Mouse (Mus musculus) limb, embryonic 13.5 days (tissue): Measurements from ENCODE around the gene Wdfy2. TPM values are rescaled to one million over a fixed set of nuclear protein-coding genes. Genes with fewer than 3 reads are reported as not detected.

Source experiments
- ATAC-seq: fragments of 200-750 bp; cut with Nextera tagmentation; 2 replicates; pipeline ENCODE4 v1.8.0; 2017; ENCODE audit warnings: low read depth, moderate number of reproducible peaks, moderate TSS enrichment; ENCODE audit not compliant: low FRiP score
- H3K27ac ChIP-seq: fragments of 300-500 bp; sonication (generic); 2 replicates; pipeline ENCODE4 v1.5.1; 2015; ENCODE audit warnings: inconsistent platforms, mild to moderate bottlenecking, moderate library complexity
- H3K27me3 ChIP-seq: fragments of 300-500 bp; sonication (generic); 2 replicates; pipeline ENCODE4 v1.6.1; 2015; ENCODE audit warnings: mild to moderate bottlenecking, inconsistent platforms
- H3K36me3 ChIP-seq: fragments of 300-500 bp; sonication (generic); 2 replicates; pipeline ENCODE4 v1.6.1; 2015; ENCODE audit warnings: inconsistent platforms, mild to moderate bottlenecking, moderate library complexity
- H3K4me1 ChIP-seq: fragments of 300-500 bp; sonication (generic); 2 replicates; pipeline ENCODE4 v1.6.1; 2015; ENCODE audit warnings: inconsistent platforms
- H3K4me2 ChIP-seq: fragments of 300-500 bp; sonication (generic); replicated peaks from 2 replicates; pipeline ENCODE4 v1.6.1; 2015; ENCODE audit warnings: inconsistent platforms, mild to moderate bottlenecking, moderate library complexity
- H3K4me3 ChIP-seq: fragments of 300-500 bp; sonication (generic); 2 replicates; pipeline ENCODE4 v1.5.1; 2015; ENCODE audit warnings: moderate library complexity, mild to moderate bottlenecking, inconsistent platforms
- H3K9ac ChIP-seq: fragments of 300-500 bp; sonication (generic); 2 replicates; pipeline ENCODE4 v1.6.1; 2015; ENCODE audit warnings: mild to moderate bottlenecking, inconsistent platforms
- H3K9me3 ChIP-seq: fragments of 300-500 bp; sonication (generic); 2 replicates; pipeline ENCODE4 v1.6.1; 2016; ENCODE audit warnings: inconsistent platforms
- WGBS: fragments of 180-500 bp; shearing (Covaris S2); methylation state at CpG from one replicate; pipeline ENCODE4 v1.1.7; 2015; 5-methylcytosine and 5-hydroxymethylcytosine counted together
- polyA plus RNA-seq: library from polyadenylated mRNA; unstranded; fragments of >200 nt; fragmentation: Nextera tagmentation; extraction: Ambion mirVana; gene quantifications from 2 replicates; pipeline ENCODE4 v1.2.1, GENCODE M21; 2015

Wdfy2 gene
- polyA plus RNA-seq, 1 experiment from 2014 or later = 8.6 TPM

DNA sequence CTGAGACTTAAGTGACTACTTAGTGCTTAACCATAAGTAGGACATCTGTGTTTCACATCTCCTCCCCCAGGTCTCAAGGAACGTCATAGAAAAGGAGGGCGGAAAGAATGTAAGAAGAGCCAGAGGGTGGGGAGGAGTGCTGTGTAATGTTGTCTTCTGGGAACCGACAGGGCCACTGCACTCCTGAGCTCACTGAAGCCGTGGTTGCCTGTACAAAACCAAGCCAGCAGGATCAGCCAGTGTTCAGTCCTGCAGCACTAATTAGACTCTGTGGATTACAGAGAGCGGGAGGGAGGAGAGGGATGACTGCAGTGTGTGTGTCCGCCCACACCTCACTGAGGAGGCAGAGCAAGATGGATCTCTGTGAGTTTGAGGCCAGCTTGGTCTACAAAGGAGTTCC lies 13.5 kb downstream of the Wdfy2 start:
- Histone ChIP-seq H3K4me2 (no peak overlapping the region), H3K9me3 (peaks cover 10% of the 10 kb centered on the region; the same call in 1 of the 2 replicates), H3K36me3 (peaks cover 14% of the 10 kb centered on the region; the same call in 1 of the 2 replicates), H3K27ac (no peak overlapping the region), H3K27me3 (no peaks in the 10 kb centered on the region), H3K4me1 (peaks cover 23% of the 10 kb centered on the region; the same call in 1 of the 2 replicates), H3K9ac (no peak overlapping the region), H3K4me3 (no peak overlapping the region)
- 0 out of 2 replicates have a peak, but pooled peaks have one; percentile 15 for ATAC-seq
- 42% methylated on average over 6 of the region's 6 CpGs for WGBS

GRCm38 (mm10) chr14:62852840-62853239 lies 15.4 kb downstream of the Wdfy2 start:
- H3K9ac ChIP-seq = no peak overlapping the region
- H3K9me3 ChIP-seq = peaks cover 10% of the 10 kb centered on the region; the same call in 1 of the 2 replicates
- peaks cover 22% of the 10 kb centered on the region; the same call in 1 of the 2 replicates for H3K4me1 ChIP-seq
- H3K4me2 ChIP-seq = no peak overlapping the region
- no peak for ATAC-seq
- H3K36me3 ChIP-seq = peaks cover 14% of the 10 kb centered on the region; the same call in 1 of the 2 replicates
- WGBS = 73% methylated on average over 3 of the region's 3 CpGs
- no peaks in the 10 kb centered on the region for H3K27me3 ChIP-seq
- H3K4me3 ChIP-seq = no peak overlapping the region
- no peak overlapping the region for H3K27ac ChIP-seq

DNA sequence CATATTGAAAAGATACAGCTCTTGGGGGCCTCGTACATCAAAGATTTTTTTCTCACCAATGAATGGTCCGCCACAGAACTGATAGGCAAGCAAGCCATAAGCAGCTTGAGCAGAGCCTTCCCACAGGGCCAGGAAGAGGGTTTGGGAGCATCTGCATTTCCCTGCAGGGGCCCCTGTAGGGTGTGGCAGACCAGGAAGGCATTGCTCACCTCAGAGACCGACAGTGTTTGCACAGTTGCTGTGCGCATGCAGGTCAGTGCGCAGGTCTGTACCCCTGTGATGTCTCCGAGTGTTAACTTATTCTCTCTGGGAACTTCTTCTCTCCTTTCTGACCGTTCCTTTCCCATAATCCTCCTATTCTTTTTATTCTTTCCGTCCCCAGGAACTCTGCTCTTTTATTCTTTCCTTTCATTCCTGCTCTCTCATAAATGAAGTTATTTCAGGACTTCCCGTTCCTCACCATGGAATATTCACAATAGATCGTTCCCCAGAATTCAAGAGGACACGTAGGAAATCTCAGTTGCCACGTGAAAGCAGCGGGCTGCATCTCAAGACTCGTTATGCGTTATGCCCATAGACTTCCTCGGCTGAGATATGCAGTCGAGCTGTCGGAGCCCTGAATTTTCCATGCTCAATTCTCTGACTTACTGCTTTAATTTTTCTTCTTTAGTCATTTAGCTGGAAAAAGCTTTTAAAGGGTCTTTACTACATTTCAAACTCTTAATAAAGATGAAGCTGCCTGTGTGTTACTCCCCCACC lies 17.8 kb downstream of the Wdfy2 start:
- no peak overlapping the region for H3K9ac ChIP-seq
- no peak overlapping the region for H3K4me2 ChIP-seq
- 82% methylated on average over 18 of the region's 18 CpGs for WGBS
- H3K27me3 ChIP-seq = no peaks in the 10 kb centered on the region
- H3K9me3 ChIP-seq = no peaks in the 10 kb centered on the region; the same call in 1 of the 2 replicates
- H3K4me1 ChIP-seq = peaks cover 22% of the 10 kb centered on the region; the same call in 1 of the 2 replicates
- peaks cover 10% of the 10 kb centered on the region; the same call in 1 of the 2 replicates for H3K36me3 ChIP-seq
- no peak for ATAC-seq
- no peak overlapping the region for H3K4me3 ChIP-seq
- no peak overlapping the region for H3K27ac ChIP-seq

- H3K4me2 ChIP-seq = no peak overlapping the region
- no peaks in the 10 kb centered on the region; the same call in 1 of the 2 replicates for H3K9me3 ChIP-seq
- H3K9ac ChIP-seq = no peak overlapping the region
- 65% methylated on average over 3 of the region's 3 CpGs for WGBS
- H3K27me3 ChIP-seq = no peaks in the 10 kb centered on the region
- no peak overlapping the region for H3K27ac ChIP-seq
- no peak for ATAC-seq
- peaks cover 21% of the 10 kb centered on the region; the same call in 1 of the 2 replicates for H3K4me1 ChIP-seq
- H3K4me3 ChIP-seq = no peak overlapping the region
- peaks cover 10% of the 10 kb centered on the region; the same call in 1 of the 2 replicates for H3K36me3 ChIP-seq
Observed at GRCm38 (mm10) chr14:62855863-62856262, 18.4 kb downstream of the Wdfy2 start.

DNA sequence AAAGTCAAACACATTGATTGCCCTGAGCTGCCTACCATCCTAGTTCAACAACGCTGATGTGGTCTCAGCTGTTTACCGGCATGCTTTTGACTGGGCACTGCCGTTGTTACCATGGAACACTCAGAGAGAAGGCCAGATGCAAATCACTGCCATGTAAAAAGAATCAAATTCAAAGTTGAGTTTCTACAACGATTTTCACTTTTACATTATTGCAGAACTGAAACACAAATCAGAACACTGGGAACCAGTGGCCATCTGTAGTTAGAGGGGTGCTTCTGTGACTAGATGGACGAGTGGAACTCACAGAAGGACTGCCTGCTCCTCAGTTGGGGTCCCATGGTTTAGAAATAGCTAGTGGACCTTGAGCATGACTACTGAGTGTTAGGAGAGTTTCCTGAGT lies 19.0 kb downstream of the Wdfy2 start:
- no peaks in the 10 kb centered on the region for H3K27me3 ChIP-seq
- peaks cover 4% of the 10 kb centered on the region; the same call in 1 of the 2 replicates for H3K9me3 ChIP-seq
- peaks cover 13% of the 10 kb centered on the region for H3K36me3 ChIP-seq
- 86% methylated on average over 5 of the region's 5 CpGs for WGBS
- no peak for ATAC-seq
- H3K4me1 ChIP-seq = peaks cover 17% of the 10 kb centered on the region; the same call in 1 of the 2 replicates
- H3K4me3 ChIP-seq = no peak overlapping the region
- no peak overlapping the region for H3K9ac ChIP-seq
- no peak overlapping the region for H3K27ac ChIP-seq
- no peak overlapping the region for H3K4me2 ChIP-seq

DNA sequence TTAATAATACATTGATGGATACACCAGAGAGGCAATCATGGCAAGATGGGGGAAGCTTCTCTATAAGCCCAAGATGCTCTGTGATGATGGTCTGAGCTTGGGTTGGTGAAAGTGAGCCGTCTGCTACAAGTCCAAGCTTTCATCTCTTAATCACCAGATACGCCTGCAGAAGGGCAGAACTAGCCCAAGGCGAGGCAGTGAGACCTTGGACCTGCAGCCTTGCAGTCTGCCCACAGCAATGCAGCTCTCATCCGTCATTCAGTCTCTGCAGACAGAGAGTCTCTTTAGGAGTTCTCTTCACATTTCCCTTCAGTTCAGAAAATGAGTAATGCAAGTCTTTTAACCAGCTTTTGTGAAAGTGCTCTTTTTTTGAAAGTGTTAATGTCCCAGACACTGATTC lies 20.4 kb downstream of the Wdfy2 start:
- H3K27me3 ChIP-seq = no peaks in the 10 kb centered on the region
- WGBS = 73% methylated on average over 4 of the region's 4 CpGs
- no peak overlapping the region for H3K4me3 ChIP-seq
- H3K9me3 ChIP-seq = peaks cover 4% of the 10 kb centered on the region; the same call in 1 of the 2 replicates
- no peak for ATAC-seq
- peaks cover 13% of the 10 kb centered on the region for H3K36me3 ChIP-seq
- H3K4me2 ChIP-seq = no peak overlapping the region
- no peak overlapping the region for H3K9ac ChIP-seq
- no peak overlapping the region for H3K27ac ChIP-seq
- 0 out of 2 replicates have a peak, but pooled peaks cover 10% of the 10 kb centered on the region for H3K4me1 ChIP-seq

- Histone ChIP-seq H3K9ac (no peak overlapping the region), H3K9me3 (peaks cover 4% of the 10 kb centered on the region; the same call in 1 of the 2 replicates), H3K36me3 (peaks cover 13% of the 10 kb centered on the region), H3K4me2 (no peak overlapping the region), H3K27me3 (no peaks in the 10 kb centered on the region), H3K27ac (no peak overlapping the region), H3K4me1 (0 out of 2 replicates have a peak, but pooled peaks cover 10% of the 10 kb centered on the region), H3K4me3 (no peak overlapping the region)
- WGBS = 85% methylated on average over 3 of the region's 3 CpGs
- no peak for ATAC-seq
Observed at GRCm38 (mm10) chr14:62858311-62858710, 20.8 kb downstream of the Wdfy2 start.

GRCm38 (mm10) chr14:62862564-62862963 lies 25.1 kb downstream of the Wdfy2 start:
- peaks cover 2% of the 10 kb centered on the region; the same call in 1 of the 2 replicates for H3K36me3 ChIP-seq
- no peak overlapping the region for H3K9ac ChIP-seq
- peaks cover 1% of the 10 kb centered on the region; the same call in 1 of the 2 replicates for H3K4me1 ChIP-seq
- no peak overlapping the region for H3K4me3 ChIP-seq
- ATAC-seq = no peak
- WGBS = 87% methylated on average over 5 of the region's 5 CpGs
- H3K4me2 ChIP-seq = no peak overlapping the region
- 0 out of 2 replicates have a peak, but pooled peaks cover 4% of the 10 kb centered on the region for H3K9me3 ChIP-seq
- no peaks in the 10 kb centered on the region for H3K27me3 ChIP-seq
- H3K27ac ChIP-seq = no peak overlapping the region

- WGBS = 29% methylated on average over 1 of the region's 1 CpGs
- no peak for ATAC-seq
- peaks cover 12% of the 10 kb centered on the region for H3K4me1 ChIP-seq
Observed at GRCm38 (mm10) chr14:62864254-62864653, 26.8 kb downstream of the Wdfy2 start.

GRCm38 (mm10) chr14:62865405-62865804 lies 27.9 kb downstream of the Wdfy2 start:
- Histone ChIP-seq H3K27me3 (no peaks in the 10 kb centered on the region), H3K36me3 (peaks cover 3% of the 10 kb centered on the region), H3K9me3 (peaks cover 6% of the 10 kb centered on the region), H3K9ac (no peak overlapping the region), H3K4me3 (no peak overlapping the region), H3K4me1 (peaks cover 12% of the 10 kb centered on the region), H3K27ac (no peak overlapping the region), H3K4me2 (no peak overlapping the region)
- ATAC-seq = no peak
- whole genome bisulfite sequencing = 82% methylated on average over 2 of the region's 2 CpGs

More at GRCm38 (mm10) chr14:62864254-62864653, 26.8 kb downstream of the Wdfy2 start:
- no peak overlapping the region for H3K4me2 ChIP-seq
- H3K36me3 ChIP-seq = peaks cover 2% of the 10 kb centered on the region; the same call in 1 of the 2 replicates
- no peak overlapping the region for H3K4me3 ChIP-seq
- no peak overlapping the region for H3K9ac ChIP-seq
- no peaks in the 10 kb centered on the region for H3K27me3 ChIP-seq
- 0 out of 2 replicates have a peak, but pooled peaks cover 4% of the 10 kb centered on the region for H3K9me3 ChIP-seq
- no peak overlapping the region for H3K27ac ChIP-seq

DNA sequence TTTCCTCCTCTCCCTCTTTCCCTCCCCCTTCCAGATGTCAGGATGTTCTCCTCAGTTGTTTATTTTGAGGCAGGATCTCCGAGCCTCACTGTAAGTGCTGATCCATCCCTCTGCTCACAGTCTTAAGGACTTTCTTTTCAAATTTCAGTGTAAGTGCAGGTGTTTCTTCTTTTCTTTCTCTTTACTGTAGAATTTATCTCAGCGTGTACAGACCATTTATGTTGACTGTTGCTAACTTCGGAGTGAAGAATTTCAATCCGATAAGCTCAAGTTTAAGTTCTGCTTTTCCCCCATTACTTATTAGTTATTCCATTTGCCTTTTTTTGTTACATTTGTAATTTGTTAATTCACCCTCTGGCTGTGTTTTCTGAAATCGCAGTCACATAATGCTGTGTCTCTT lies 29.6 kb downstream of the Wdfy2 start:
- WGBS = 76% methylated on average over 5 of the region's 5 CpGs
- H3K4me1 ChIP-seq = peaks cover 12% of the 10 kb centered on the region
- peaks cover 7% of the 10 kb centered on the region; the same call in 1 of the 2 replicates for H3K36me3 ChIP-seq
- no peak overlapping the region for H3K4me2 ChIP-seq
- no peak overlapping the region for H3K4me3 ChIP-seq
- H3K9me3 ChIP-seq = peaks cover 8% of the 10 kb centered on the region
- ATAC-seq = no peak
- no peak overlapping the region for H3K9ac ChIP-seq
- no peaks in the 10 kb centered on the region for H3K27me3 ChIP-seq
- H3K27ac ChIP-seq = no peak overlapping the region

DNA sequence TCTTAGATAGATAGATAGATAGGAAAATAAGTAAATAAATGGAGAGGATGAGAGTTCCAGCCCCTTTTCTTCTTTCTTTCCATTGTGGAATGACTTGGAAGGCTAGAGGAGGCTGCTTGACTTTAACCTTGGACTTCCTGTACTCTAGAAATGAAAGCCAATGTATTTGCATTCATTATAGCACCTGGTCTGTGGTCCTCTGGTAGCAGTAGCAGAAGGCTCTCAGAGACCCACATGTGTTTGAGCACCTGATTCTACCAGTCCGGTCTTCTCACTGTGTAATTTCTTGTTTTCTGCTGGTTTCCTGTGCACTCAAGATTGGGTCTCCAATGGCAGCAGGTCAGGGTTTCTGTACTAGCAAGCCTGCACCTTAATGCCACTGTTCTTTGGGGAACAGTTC lies 30.1 kb downstream of the Wdfy2 start:
- no peak overlapping the region for H3K4me2 ChIP-seq
- H3K27ac ChIP-seq = no peak overlapping the region

More for the DNA sequence above, 30.1 kb downstream of the Wdfy2 start:
- H3K27me3 ChIP-seq = no peaks in the 10 kb centered on the region
- H3K9me3 ChIP-seq = peaks cover 8% of the 10 kb centered on the region
- no peak overlapping the region for H3K4me3 ChIP-seq
- H3K4me1 ChIP-seq = peaks cover 12% of the 10 kb centered on the region
- no peak overlapping the region for H3K9ac ChIP-seq
- ATAC-seq = no peak
- WGBS = 88% methylated on average over 1 of the region's 1 CpGs
- peaks cover 7% of the 10 kb centered on the region; the same call in 1 of the 2 replicates for H3K36me3 ChIP-seq
